Mouse (Mus musculus) ovary, postnatal 36 days (tissue): ENCODE results near the gene Kat2b.
A peak's percentile ranks its signal among the peaks of the same experiment; 100 is the strongest.
"Not testable (repeated sequence)": the region's sequence is repeated elsewhere in the genome, so short reads cannot be mapped to it uniquely, and the experiment has no call there.

Source experiments
- DNase-seq: peaks from one replicate; pipeline ENCODE4 v3.0.0; 2022; ENCODE audit warnings: low spot score, mixed read lengths

Gene Kat2b

DNA sequence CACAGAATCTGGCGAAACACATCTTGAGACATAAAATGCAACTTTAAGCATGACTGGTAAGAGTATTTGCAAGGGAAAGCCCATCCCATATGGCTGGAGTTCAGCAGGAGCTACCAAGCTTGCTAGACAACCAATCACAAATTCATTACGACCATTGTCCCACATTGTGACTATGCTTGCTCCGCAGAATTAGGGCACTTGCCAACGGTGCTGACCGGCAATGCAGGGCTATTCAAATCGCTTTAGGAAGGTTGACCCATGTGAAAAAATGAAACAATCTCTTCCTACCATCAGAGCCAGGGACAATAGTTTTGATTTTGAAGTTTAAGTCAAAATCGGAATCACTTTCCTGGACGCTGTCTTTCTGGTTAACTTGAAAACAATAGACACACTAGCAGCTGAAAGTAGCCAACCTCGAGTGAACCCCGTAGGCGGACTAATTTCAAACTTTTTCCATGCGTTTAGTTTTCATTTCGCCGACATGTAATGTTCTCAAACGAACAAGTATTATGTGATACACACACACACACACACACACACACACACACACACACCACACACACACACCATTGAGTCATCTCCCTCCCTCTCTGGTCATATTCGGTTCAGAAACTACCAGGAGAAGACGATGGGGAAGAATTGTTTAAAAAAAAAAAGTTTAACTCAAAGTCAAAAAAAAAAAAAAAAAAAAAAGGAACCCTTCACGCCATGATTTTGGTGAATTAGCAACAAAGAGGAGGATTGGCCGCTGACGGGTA, at the start of gene Kat2b:
Gene Kat2b, plus strand, starts transcription at position 701 of the 758 bp plus-strand sequence.
- DNase-seq: peak; percentile 28

DNA sequence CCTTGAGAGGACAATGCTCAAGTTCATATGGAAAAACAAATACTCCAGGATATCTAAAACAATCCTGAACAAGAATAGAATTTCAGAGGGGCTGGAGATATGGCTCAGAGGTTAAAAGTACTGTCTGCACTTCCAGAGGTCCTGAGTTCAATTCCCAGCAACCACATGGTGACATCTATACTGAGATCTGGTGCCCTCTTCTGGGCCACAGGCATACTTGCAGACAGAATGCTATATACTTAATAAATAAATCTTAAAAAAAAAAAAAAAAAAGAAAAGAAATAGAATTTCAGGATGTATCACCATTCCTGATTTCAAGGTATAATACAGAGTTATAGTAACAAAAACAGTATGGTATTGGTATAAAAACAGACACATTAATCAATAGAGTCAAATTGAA, 47.3 kb upstream of the Kat2b start:
- no peak for DNase-seq

DNA sequence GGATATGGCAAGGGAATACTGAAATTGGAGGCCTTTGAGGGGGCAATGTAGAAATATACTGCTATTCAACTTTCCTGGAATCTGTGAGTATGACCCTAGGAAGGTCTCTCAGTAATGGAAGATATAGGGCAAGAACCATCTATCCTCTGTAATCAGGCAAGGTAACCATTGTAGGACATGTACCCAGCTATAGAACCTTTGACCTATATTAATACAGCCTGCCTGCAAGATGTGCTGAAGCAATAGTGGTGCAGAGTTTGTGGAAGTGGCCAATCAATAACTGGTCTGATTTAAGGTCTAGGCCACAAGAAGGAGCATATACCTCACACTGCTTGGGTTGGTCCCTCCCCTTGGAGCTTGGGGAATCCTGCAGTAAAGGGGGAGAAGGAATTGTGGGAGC, 46.2 kb upstream of the Kat2b start:
- DNase-seq: no peak

DNA sequence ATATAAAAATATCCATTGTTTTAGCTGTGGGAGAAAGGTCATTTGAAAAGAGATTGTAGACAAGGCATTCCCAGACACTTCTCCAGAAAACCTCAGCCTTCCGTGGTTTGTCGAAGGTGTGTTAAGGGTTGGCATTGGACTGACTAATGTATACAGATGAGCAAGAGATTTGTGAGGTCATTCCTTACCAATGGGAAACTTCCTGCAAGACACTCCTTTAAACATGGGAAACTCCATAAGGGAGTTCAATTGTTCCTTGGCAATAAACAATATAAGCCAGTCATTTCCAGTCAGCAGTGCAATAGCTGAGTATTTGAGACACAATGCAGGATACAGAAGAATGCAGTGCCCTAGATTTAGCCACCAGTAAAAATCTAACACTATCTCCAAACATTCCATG, 38.6 kb upstream of the Kat2b start:
- DNase-seq: no peak

DNA sequence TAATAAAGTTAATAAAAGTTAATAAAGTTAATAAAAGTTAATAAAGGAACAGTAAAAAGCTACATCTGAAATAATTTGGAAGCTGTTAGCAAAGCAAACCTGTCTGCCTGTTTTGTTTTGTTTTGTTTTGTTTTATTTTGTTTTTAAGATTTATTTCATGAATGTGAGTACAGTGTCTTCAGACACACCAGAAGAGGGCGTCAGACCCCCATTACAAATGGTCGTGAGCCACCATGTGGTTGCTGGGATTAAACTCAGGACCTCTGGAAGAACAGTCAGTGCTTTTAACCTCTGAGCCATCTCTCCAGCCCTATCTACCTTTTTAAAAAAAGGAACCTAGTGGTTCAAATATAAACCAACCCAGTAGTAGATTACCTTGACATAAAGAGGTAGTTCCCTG, 35.5 kb upstream of the Kat2b start:
- no peak for DNase-seq

DNA sequence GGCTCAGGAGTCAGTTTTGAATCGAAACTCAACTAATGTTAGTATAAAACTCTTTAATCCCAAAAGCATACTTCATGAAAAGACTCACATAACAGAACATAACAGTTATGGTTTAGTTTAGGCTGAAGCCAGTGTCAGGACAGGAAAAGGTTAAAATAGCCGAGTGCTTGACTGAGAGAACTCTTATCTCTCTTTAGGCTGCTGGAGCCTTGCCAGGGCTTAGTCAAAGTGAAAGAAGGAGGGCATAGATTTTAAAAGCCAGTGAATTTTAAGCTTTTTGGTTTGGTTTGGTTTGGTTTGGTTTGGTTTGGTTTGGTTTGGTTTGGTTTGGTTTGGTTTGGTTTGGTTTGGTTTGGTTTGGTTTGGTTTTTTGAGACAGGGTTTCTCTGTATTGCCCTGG, 34.2 kb upstream of the Kat2b start:
- no peak for DNase-seq

DNA sequence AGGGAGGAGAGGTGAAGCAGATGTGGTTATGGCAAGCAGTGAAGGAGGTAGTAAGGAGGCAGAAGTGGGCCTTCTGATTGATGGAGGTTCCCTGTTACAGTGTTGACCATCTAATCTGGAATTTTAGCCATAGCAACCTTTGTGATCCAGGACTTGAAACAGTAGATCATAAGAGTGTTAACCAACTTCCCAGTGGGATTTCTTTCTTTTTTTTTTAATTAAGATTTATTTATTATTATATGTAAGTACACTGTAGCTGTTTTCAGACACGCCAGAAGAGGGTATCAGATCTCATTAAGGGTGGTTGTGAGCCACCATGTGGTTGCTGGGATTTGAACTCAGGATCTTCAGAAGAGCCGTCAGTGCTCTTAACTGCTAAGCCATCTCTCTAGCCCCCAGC, 27.3 kb upstream of the Kat2b start, which contains the start of gene Pp2d1:
Gene Pp2d1, minus strand, starts transcription at position 101 of the 400 bp plus-strand sequence.
- not testable (repeated sequence) for DNase-seq

DNA sequence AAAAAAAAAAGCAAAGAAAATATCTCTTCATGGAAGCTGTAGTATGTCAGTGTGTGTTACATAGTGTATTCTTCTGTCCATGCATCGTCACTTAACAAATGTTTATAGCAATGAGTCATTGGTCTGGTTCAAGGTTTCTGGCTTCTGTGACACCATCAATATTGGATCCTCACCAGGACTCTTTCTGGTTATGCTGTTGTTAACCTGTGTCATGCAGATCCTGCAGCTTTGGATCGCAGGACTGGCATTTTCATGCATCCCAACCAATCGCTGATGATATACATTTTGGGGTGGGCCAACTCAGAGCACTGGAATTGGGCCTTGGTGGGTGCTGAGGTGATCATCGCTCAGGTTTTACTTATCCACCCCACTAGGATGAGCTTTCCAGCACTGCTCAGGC, 24.1 kb upstream of the Kat2b start:
- no peak for DNase-seq

DNA sequence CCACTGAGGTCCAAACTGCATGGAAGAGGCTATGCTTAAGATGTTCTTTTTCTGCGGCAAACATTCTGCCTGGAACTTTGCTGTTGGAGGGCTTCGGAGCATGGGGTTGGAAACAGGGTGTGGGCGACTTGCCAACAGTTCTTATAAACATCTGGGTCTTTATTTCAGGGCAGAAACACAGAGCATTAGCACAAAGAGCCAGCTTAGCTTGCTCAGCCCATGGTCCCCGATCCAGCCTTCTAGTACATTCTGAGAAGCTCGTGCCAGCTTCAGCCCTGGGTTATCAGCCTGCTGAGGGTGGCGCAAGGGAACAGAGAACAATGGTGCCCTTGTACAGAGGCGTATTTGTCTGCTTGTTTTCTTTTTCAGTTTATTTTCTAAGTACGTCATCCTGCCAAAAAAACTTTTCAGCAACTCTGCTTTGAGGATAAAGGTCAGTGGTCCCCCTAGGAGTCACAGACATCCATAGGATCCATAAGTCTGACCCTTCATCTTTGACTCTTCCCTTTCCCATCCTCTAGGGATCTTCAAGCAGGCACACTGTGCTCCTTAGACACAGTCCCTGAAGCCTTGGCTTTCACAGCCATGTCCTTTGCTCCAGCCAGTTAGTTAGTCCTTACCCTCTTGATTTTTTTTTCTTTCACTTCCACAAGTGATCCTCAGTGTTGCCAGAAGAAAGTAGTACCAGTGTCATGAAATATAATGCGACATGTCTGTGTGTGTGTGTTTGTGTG, 22.9 kb upstream of the Kat2b start:
- DNase-seq: peak; percentile 27

DNA sequence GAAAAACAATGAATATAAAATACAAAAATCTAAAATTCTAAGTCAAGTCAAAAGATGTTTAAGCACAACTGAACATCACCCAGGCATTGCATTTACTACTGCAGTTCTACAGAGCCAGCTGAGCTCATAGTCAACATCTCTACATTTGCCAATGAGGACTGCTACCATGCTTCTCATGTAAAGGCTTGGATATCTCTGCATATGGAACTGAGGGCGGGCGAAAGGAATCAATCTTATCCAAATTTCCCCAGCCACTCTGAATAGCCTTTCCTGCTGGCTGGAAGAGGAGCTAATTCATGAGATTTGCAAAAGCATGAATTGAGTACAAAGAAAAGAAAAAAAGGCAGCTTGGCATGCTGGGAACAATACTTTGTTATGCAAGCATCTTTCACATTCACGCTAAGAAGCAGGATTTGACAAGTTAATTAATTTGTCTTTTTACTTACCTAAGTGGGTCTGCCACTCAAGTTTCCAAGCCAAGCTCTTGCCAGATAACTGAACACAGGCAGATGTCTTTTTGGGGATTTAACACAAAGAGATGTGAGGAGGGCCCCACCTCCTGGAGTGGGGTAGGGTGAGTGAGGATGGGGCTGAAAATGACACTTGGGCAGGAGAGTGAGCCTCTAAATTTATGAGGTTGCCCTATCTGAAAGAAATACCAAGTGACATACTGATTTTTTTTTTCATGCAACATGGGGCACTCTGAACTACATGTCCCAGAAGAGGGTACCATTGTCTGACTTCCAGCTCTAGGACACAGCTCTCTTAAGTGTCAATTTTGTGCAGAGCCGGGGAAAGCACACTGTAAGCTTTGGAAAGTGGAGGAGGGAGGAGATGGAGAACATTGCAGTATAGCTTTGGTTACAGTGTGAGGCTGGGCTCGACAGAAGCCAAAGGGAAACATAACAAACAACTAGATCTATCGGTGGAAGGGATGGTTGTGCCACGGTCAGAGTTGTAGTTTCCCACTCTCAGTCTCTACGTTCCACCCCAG, 15.1 kb upstream of the Kat2b start:
- no peak for DNase-seq

DNA sequence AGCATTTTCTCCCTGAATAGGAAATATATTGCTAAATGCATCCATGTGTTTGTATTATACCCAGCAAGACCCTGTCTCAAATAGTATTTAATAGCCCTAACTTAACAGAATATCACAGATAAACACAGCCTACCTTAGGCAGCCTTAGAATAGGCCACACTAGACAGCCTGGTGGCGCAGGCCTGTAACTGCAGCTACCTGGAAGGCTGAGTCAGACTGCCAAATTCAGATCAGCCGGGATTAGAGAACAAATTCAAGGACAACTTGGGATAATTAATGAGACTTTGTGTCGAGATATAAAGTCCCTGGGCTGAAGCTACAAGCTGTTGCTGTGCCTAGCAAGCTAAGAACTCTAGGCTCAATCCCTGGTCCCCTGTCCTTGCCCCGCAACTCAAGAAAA, 12.6 kb upstream of the Kat2b start:
- no peak for DNase-seq

DNA sequence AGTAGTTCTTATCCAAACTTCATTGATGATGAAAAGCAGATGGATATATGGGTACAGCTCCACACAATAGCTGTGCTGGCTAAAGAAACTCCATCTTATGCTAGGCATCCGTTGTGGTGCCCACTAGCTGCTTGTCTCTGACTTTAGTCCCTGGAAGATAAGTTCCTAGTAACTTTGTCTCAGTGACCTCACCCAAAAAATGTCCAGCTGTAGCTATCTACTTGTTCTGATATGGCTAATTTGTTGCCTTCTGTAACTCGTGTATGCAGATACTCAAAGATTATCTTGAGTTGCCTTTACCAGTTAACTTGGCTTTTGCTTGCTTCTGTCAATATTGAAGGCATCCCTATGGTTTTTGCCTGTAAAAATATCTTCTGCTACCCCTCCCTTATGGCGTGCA, 11.8 kb upstream of the Kat2b start:
- DNase-seq: no peak

DNA sequence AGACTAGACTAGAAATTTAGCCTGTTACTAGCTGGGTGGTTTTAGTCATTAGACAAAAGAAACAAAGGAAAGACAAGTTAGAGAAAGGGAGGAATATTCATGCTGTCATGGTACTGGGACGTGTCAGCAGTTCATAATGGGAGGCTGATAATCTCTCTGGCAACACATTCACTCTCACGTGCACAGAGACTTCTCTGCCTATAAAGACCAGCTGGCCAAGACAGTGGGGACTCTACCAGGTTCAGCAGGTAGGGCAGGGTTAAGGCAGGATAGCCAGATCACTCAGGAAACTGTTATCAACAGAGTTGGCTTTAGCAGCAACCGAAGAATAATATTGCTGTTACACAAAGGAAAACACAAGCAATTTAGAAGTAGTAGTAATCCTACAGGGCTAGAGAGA, 9.2 kb upstream of the Kat2b start:
- DNase-seq: no peak

DNA sequence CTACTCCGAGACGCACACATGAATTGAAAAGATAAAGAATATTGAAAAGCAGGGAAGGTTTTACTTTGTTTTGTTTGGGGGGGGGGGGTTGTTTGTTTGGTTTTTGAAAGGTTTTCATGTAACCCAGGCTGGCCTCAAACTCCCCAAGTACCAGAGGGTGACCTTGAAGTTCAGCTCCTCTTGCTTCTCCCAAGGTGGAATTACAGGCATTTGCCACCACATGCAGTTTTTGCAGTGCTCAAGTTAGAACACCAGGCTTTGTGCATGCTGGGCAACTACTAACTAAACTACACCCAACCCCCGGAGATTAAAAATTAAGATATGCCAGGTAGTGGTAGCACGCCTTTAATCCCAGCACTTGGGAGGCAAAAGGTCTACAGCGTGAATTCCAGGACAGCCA, 7.0 kb upstream of the Kat2b start:
- no peak for DNase-seq

DNA sequence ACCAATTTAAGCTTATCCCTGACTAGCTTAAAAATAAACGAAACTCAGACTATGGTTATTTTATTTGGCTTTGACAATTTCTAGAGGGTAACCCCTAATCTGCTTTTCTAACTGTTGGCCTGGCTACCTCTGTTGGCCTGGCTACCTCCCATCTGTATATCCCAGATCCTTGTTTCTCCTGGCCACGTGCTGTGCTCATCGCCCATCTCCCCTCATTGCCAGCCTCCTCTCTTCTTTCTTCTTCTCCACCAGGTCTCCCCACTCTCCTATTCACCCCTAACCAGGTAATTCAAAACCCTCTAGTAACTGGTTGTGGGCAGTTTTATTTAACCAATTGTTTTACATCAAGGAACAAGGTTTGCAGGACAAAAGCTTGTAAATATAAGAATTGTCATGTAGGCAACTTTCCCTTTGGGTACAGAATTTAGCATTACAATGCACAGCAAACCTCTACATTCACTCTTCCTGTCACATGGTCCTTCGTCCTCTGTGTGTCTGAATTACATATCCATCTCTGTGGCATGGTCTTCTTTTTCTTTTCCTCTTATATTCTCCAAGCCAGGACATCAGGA, 5.1 kb upstream of the Kat2b start:
- no peak for DNase-seq

DNA sequence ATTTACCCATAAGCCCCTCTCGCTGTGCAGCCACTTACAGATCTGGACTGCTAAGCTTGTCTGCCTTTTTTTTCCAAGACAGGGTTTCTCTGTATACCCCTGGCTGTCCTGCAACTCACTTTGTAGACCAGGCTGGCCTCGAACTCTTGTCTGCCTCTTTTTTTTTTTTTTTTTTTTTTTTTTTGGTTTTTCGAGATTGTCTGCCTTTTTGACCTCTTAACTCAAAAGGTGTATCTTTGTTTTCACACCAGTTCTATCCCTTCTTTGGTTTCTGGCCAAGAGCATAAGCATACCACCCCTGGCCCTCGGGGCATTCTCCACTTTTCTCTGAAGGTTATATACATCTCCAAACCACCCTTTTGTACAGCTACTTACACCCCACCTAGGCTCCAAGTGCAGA, 1.8 kb upstream of the Kat2b start:
- DNase-seq: no peak

DNA sequence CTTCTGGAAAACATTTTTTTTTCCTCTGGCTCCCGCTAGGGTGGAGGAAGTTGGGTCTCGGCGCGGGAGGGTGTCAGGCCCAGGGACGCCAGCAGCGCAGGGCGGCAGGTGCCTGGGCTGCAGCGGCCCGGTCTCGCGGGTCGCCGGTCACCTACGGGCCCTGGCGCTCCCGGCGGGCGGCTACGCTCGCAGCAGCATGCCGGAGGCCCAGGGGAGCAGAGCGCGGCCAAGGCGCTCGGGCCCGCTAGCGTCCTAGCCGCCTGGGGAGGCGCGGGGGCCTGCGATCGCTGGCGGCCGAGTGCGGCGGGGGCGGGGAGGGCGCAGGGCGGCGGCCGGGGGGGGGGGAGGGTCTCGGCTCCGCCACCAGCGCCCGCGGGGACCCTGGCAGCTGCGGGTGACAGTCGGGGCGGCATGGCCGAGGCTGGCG, 271 bp downstream of the Kat2b start:
- DNase-seq: peak; percentile 77

DNA sequence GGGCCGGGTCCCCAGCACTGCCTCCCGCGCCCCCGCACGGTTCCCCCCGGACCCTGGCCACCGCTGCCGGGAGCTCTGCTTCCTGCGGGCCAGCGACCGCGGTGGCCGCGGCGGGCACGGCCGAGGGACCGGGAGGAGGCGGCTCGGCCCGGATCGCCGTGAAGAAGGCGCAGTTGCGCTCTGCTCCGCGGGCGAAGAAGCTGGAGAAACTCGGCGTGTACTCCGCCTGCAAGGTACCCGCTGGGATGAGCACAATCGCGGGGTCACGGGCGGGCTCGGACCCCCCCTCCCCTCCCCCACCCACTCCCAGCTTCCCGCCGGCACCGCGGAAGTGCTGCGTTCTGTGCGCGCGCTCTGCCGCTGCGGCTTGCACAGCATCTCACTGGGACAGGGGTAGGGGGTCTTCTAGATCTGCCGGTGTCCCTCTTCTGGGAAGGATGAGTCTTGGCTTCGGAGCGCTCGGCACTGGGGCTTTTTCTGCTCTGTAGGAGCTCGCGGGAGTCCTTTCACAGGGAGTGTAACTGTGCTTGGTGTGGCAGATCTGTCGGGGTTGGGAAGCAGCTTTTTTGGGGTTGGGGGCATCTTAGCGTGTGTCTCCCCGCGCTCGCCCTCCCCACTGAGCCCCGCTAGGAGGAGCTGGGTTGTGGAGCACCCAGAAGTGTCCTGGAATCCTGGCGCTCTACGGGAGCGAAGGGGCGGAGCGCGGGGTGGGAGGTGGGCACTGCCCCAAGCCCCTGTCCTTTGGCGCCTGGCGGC, 863 bp downstream of the Kat2b start:
- peak; percentile 66 for DNase-seq

DNA sequence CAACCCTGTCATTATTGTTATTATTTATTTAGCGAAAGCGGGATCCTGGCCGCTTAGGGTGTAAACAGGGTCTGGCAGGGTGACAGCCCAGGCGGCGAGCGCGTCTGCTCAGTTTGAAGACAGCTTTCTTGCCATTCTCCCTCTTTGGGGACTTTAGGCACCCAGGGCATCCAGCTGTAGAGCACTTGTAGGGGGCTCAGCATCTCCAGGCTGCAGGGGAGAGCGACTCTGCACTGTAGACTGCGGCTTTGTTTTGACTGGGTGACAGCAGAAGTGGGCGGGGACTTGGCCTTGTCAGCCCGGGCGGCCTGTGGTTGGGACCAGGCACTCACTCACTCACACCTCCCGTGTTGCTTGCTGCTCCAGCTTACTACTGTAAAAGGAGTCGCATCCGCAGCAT, 1.5 kb downstream of the Kat2b start:
- peak; percentile 78 for DNase-seq

DNA sequence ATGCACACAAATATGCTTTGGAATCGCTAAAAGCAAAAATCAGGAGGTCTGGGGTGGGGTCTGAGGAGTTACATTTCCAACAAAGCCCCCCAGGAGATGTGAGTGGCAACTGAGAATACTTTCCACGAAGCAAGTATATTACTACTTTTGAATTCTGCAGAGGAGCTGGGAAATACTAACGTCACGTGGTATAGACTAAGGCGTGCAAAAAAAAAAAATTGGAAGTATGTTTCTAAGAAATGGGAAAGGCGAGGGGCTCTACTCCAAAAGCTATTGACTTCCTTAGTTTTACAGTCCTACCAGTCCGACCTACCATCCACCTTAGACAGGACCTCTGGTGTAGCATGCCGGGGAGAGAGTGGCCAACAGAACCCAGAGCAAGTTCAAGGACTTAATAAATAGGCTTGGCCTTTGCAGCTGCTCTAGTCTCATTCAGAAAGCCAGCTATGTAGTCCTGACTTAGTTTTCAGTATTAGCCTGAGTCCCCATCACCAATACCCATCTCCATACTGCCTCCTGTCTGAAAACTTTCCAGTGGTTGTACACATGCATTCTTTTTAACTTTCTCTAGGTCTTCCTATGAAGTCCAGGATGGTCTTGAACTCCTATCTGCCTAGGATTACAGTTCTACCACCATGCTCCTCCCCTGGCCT, 2.2 kb downstream of the Kat2b start:
- DNase-seq: no peak

DNA sequence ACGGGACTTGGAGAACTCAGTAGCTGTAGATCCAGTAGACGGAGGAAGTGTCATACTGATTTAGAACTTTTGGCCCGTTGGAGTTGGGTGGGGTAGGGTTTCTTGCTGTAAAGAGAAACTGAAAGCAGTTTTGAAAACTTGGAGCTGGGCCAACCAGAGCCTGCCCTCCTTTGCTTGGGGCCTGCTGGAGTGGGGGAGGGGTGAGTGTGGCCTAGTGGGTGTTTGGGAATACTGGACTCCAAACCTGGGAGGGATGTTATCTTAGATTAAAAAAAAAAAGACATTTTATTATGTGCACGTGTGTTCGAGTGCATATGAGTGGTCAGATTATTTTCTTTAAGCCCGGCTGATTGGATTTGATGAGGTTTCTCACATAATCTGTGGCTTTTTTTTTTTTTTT, 3.2 kb downstream of the Kat2b start:
- peak; percentile 64 for DNase-seq
